Mouse (Mus musculus) neural tube, embryonic 11.5 days (tissue): ENCODE data around the gene Rassf2. TPM values are rescaled to one million over a fixed set of nuclear protein-coding genes. Genes with fewer than 3 reads are reported as not detected.
A peak's percentile ranks its signal among the peaks of the same experiment; 100 is the strongest.

Experiments used
- ATAC-seq: fragments of 200-750 bp; cut with Nextera tagmentation; 2 replicates; pipeline ENCODE4 v1.8.0; 2017; ENCODE audit warnings: moderate number of reproducible peaks, mild to moderate bottlenecking, moderate TSS enrichment, moderate library complexity; ENCODE audit not compliant: insufficient read depth, low FRiP score, low TSS enrichment
- DNase-seq: peaks from one replicate; pipeline ENCODE4 v3.0.0-alpha.2; 2015; ENCODE audit warnings: low spot score
- H3K27ac ChIP-seq: fragments of 300-500 bp; sonication (generic); 2 replicates; pipeline ENCODE4 v1.5.1; 2014; ENCODE audit warnings: low read depth, mild to moderate bottlenecking, low read length
- H3K27me3 ChIP-seq: fragments of 300-500 bp; sonication (generic); 2 replicates; pipeline ENCODE4 v1.6.1; 2014; ENCODE audit warnings: mild to moderate bottlenecking, low read length, mixed read lengths; ENCODE audit not compliant: control insufficient read depth, insufficient read depth
- H3K36me3 ChIP-seq: fragments of 300-500 bp; sonication (generic); 2 replicates; pipeline ENCODE4 v1.6.1; 2014; ENCODE audit warnings: mild to moderate bottlenecking, low read length, moderate library complexity, mixed read lengths; ENCODE audit not compliant: control insufficient read depth, insufficient read depth
- H3K4me1 ChIP-seq: fragments of 300-500 bp; sonication (generic); 2 replicates; pipeline ENCODE4 v1.6.1; 2014; ENCODE audit warnings: low read length, mixed read lengths; ENCODE audit not compliant: control insufficient read depth, insufficient read depth
- H3K4me2 ChIP-seq: fragments of 300-500 bp; sonication (generic); 2 replicates; pipeline ENCODE4 v1.6.1; 2014; ENCODE audit warnings: low read depth, mild to moderate bottlenecking, moderate library complexity
- H3K4me3 ChIP-seq: fragments of 300-500 bp; sonication (generic); 2 replicates; pipeline ENCODE4 v1.5.1; 2014; ENCODE audit warnings: low read depth, low read length
- H3K9ac ChIP-seq: fragments of 300-500 bp; sonication (generic); 2 replicates; pipeline ENCODE4 v1.6.1; 2014; ENCODE audit warnings: mild to moderate bottlenecking, low read length
- H3K9me3 ChIP-seq: fragments of 300-500 bp; sonication (generic); 2 replicates; pipeline ENCODE4 v1.6.1; 2016; ENCODE audit warnings: low read length; ENCODE audit not compliant: control insufficient read depth
- WGBS: fragments of 180-500 bp; shearing (Covaris S2); extraction: QIAGEN DNeasy Blood & Tissue Kit; methylation state at CpG from one replicate; pipeline ENCODE4 v1.1.7; 2014; 5-methylcytosine and 5-hydroxymethylcytosine counted together
- polyA plus RNA-seq: library from polyadenylated mRNA; unstranded; fragments of >200 nt; fragmentation: Nextera tagmentation; extraction: Ambion mirVana; gene quantifications from 2 replicates; pipeline ENCODE4 v1.2.1, GENCODE M21; 2014

Rassf2 gene
- polyA plus RNA-seq, 1 experiment from 2014 or later: 26.0 TPM

DNA sequence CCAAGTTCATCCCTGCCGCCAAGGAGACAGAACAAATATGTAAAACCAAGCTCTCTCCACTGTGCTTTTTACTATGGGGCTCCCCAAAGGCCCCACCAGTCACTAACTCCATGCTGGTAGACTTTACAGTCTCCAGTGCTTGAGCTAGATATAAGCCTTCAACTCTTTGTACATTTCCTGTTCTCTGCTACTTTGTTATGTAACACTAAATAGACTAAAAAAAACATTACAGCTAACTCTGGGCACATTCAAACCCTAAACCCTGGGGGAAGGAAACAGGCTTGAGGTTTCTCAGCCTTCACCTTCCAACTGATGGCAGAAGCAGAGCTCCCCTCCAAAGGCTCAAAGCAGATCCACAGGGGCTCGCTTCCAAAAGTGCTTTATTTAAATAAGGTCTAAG lies 37.6 kb downstream of the Rassf2 start:
- 96% methylated on average over 2 of the region's 2 CpGs for WGBS
- Histone ChIP-seq H3K4me2 (no peak overlapping the region), H3K27ac (no peak overlapping the region), H3K9ac (no peak overlapping the region), H3K4me1 (no peaks in the 10 kb centered on the region), H3K4me3 (no peak overlapping the region), H3K36me3 (peaks cover 2% of the 10 kb centered on the region; the same call in 1 of the 2 replicates), H3K9me3 (no peaks in the 10 kb centered on the region), H3K27me3 (no peaks in the 10 kb centered on the region)
- ATAC-seq (no peak), DNase-seq (no peak)

DNA sequence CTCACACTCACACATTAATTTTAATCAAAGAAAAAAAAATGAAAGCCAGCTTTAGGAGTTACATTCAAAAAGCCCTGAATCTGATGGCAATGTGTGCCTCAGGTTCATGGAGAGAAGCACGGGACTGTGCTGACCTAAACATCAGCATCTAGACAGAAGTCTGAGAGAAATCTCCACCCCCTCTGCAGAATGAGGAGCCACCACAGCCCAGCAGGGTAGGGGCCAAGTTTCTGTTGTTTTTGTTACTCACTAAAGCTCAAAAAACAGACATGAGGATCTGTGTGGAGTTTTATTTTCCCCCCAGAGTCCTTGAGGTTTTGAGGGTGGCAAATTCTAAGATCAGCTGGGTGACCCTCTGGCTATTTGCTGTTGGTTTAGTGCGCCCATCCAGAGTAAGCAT lies 41.5 kb downstream of the Rassf2 start:
- ATAC-seq: no peak
- WGBS: 74% methylated on average over 2 of the region's 2 CpGs
- DNase-seq: no peak

DNA sequence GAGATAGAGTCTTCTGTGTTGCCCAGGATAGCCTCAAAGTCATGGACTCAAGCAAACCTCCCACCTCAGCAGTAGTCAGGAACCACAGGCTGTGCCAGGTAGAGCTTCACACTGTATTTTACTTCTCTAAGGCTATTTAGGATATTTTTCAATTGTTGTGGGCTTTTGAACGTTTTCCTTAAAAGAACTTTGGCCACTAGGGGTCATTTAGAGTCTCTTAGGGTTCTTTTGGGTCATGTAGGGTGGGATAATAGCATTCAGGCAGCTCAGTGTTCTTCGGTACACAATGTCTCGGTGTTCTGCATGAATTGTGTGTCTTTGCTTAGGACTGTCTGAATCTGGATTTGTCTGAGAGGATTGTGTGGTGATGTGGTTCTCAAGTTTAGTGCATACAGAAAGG lies 42.1 kb downstream of the Rassf2 start:
- Histone ChIP-seq H3K9me3 (no peaks in the 10 kb centered on the region), H3K4me1 (no peaks in the 10 kb centered on the region), H3K36me3 (no peaks in the 10 kb centered on the region), H3K9ac (no peak overlapping the region), H3K4me3 (no peak overlapping the region), H3K27ac (no peak overlapping the region), H3K27me3 (no peaks in the 10 kb centered on the region), H3K4me2 (no peak overlapping the region)
- DNase-seq (no peak), ATAC-seq (no peak)
- 56% methylated on average over 3 of the region's 3 CpGs for WGBS

More for the DNA sequence above, 41.5 kb downstream of the Rassf2 start:
- Histone ChIP-seq H3K27me3 (no peaks in the 10 kb centered on the region), H3K27ac (no peak overlapping the region), H3K4me1 (no peaks in the 10 kb centered on the region), H3K4me2 (no peak overlapping the region), H3K9ac (no peak overlapping the region), H3K36me3 (no peaks in the 10 kb centered on the region), H3K9me3 (no peaks in the 10 kb centered on the region), H3K4me3 (no peak overlapping the region)

DNA sequence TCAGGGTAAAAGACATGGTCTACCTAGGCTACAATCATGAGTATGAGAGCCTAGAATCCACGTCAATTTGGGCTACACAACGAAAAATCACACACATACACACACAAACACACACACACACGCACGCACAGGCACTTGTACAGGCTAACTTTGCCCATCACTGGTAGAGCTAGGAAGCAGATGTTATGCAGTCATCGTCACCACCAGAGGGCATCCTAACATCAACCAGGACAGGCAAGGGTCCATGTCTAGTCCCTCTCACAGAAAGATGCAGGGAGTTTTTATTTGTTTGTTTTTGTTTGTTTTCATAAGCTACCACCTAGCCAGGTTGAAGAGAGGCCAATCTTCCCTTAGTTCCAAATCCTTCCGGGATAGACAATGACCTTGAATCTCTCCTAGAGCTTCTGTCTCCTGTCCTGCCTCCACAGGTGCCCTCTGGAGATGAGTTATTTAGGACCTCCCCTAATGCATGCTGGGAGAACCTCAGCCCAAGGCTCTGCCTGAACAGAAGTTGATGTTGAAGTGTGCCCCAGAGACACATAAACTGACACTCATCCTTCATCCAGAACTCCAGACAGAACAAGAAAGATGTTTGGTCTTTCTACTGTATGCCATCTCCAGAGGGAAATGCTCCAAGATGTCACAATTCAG lies 47.4 kb downstream of the Rassf2 start:
- Histone ChIP-seq H3K27me3 (no peaks in the 10 kb centered on the region), H3K4me3 (no peak overlapping the region), H3K4me2 (no peak overlapping the region), H3K27ac (no peak overlapping the region), H3K9me3 (no peaks in the 10 kb centered on the region), H3K36me3 (no peaks in the 10 kb centered on the region), H3K9ac (no peak overlapping the region), H3K4me1 (no peaks in the 10 kb centered on the region)
- ATAC-seq (peak; percentile 45; the same call in 1 of the 2 replicates), DNase-seq (peak; percentile 61)
- WGBS: 25% methylated on average over 6 of the region's 6 CpGs

DNA sequence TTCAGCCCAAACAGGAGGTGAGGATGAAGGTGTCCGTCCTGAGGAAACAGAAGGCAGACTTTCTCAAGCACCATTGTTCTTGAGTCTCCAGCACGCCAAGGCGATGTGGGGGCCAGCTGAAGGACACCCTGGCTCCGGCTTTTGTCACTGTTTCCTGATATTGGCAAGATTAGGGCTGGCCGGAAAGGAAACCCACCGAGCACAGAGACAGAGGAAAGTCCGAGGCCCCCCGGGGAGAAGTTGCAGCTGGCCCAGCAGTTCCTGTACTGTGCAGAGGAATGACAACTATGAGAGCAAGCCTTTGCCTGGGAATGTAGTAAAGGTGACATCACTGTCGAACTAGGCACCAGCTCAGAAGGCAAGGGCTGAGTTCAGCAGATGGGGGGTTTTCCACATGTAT lies 49.2 kb downstream of the Rassf2 start:
- Histone ChIP-seq H3K9me3 (no peaks in the 10 kb centered on the region), H3K4me2 (no peak overlapping the region), H3K4me3 (no peak overlapping the region), H3K36me3 (no peaks in the 10 kb centered on the region), H3K27me3 (no peaks in the 10 kb centered on the region), H3K27ac (no peak overlapping the region), H3K9ac (no peak overlapping the region), H3K4me1 (no peaks in the 10 kb centered on the region)
- no peak for ATAC-seq
- DNase-seq: no peak
- 62% methylated on average over 9 of the region's 9 CpGs for WGBS

DNA sequence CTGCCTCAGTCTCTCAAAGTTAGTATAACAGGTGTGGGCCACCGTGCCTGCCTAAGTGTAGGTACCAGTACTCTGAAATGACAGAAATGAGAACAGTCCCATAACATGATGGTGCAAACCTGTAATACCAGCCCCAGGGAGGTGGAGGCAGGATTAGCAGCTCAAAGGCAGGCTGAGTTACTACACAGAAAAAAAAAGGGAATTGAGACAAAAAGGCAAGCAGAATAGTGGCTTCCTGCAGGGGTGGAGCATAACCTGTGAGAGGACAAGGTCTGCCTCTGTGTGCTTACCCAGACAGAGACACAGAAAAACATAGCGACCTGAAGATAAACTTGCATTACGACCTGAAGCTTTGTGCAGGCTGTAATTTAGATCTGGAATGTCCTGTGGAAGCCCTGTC lies 53.4 kb downstream of the Rassf2 start:
- H3K27me3 ChIP-seq: no peaks in the 10 kb centered on the region
- 77% methylated on average over 3 of the region's 3 CpGs for WGBS
- DNase-seq (no peak), ATAC-seq (no peak)
- no peak overlapping the region for H3K27ac ChIP-seq
- H3K4me1 ChIP-seq: no peaks in the 10 kb centered on the region
- H3K4me3 ChIP-seq: no peak overlapping the region
- H3K9ac ChIP-seq: no peak overlapping the region
- no peaks in the 10 kb centered on the region for H3K36me3 ChIP-seq
- H3K9me3 ChIP-seq: no peaks in the 10 kb centered on the region
- H3K4me2 ChIP-seq: no peak overlapping the region

DNA sequence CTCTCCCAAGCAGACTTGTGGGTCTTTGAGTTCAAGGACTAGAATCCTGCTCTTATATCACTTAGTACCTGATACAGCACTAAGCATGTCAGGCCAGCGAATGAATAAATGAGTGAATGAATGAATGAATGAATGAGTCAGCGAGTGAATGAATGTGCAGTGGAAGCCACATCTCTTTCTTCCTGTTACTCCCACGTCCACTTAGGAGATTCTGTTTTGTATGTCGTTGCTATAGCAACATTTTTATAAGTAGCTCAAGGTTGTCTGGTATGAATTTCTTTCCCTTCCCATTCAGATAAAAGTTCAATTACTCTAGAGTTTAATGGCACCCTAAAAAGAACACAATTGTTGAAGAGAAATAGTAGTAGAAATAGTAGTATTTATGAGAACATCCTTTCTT lies 59.0 kb downstream of the Rassf2 start:
- Histone ChIP-seq H3K4me3 (no peak overlapping the region), H3K4me1 (no peaks in the 10 kb centered on the region), H3K36me3 (no peaks in the 10 kb centered on the region), H3K27me3 (no peaks in the 10 kb centered on the region), H3K27ac (no peak overlapping the region), H3K9ac (no peak overlapping the region), H3K4me2 (no peak overlapping the region), H3K9me3 (no peaks in the 10 kb centered on the region)
- 82% methylated on average over 4 of the region's 4 CpGs for WGBS
- DNase-seq (no peak), ATAC-seq (no peak)

DNA sequence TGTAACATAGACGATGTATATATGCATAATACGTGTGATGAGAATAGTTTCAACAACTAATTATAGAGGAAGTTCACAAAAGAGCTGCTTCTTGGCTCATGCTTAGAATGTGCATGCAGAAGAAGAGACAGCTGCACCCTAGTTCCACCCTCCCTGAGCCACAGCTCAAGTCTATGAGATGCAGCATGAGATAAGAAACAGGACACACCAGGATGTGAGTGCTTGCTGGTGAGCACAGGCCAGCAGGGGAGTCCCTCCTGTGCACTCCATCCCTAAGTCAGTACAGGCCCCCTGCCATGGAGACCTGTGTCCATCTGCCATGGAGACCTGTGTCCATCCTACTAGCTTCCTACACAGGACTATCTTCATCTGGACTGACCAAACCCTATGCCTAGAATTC lies 59.5 kb downstream of the Rassf2 start:
- DNase-seq (no peak), ATAC-seq (no peak)
- WGBS: 95% methylated on average over 2 of the region's 2 CpGs
- H3K4me2 ChIP-seq: no peak overlapping the region
- no peaks in the 10 kb centered on the region for H3K36me3 ChIP-seq
- H3K27ac ChIP-seq: no peak overlapping the region
- no peak overlapping the region for H3K9ac ChIP-seq
- H3K27me3 ChIP-seq: no peaks in the 10 kb centered on the region
- no peaks in the 10 kb centered on the region for H3K9me3 ChIP-seq
- H3K4me1 ChIP-seq: no peaks in the 10 kb centered on the region
- no peak overlapping the region for H3K4me3 ChIP-seq

DNA sequence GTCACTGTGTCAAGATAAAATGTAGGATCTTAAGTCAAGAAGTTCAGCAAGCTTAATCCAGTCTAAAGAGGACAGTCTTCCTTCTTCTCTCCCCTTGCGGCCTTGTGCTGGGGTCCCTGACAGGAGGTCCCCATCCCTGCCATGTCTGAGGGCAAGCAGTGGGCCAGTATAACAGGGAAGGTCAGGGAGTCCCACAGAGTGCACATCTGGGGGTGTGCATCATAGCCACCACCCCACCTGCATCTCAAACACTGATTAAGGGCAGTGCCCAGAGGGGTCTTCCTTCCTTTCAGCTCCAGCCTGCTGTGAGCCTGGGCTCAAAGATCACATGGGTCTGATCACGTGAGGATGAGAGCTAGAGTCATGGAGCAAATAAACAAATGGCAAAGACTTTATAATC lies 68.4 kb downstream of the Rassf2 start:
- Histone ChIP-seq H3K4me3 (no peak overlapping the region), H3K4me2 (no peak overlapping the region), H3K9me3 (no peaks in the 10 kb centered on the region), H3K27me3 (no peaks in the 10 kb centered on the region), H3K27ac (no peak overlapping the region), H3K36me3 (no peaks in the 10 kb centered on the region), H3K4me1 (no peaks in the 10 kb centered on the region), H3K9ac (no peak overlapping the region)
- DNase-seq: no peak
- WGBS: 70% methylated on average over 2 of the region's 2 CpGs
- ATAC-seq: no peak
